Mouse (Mus musculus): ENCODE measurements at regions not wholly inside any gene's neighbourhood (a gene's known extent, or its start where the extent isn't known, plus 50 kb on each side); places are given as distances from the start of the nearest gene placed in this dataset.

DNA sequence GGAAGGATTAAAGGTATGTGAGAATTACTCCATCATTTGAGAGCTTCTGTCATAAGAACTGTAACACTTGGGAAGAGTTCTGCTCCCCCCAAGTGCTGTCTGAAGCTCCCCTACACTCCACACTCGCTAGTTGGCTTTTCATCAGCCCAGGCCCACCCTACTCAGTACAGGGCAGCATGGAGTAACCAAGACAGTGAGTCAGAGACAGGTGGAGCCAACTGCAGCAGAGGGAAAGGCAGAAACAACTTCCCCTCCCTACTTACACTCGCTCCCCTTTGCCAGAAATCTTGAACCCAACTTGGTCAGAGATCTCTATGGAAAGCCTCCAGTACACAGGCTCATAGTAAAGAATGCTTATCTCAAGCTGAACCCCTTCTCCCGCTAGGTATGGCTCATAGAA is 2046.5 kb downstream of the Grik2 start:
- TF ChIP-seq CTCF (IDR thresholded peaks at IDR 0.05) (no peak), EP300 (IDR thresholded peaks at IDR 0.05; ENCODE audit: insufficient read depth, low read depth, low read length) (no peak)
- no peaks in the 10 kb centered on the region for H3K4me1 ChIP-seq (ENCODE audit: control insufficient read depth, insufficient read depth, low read length)
- no peak overlapping the region for H3K27ac ChIP-seq
- WGBS, result 50% methylated on average over 3 of the region's 3 CpGs
- no peaks in the 10 kb centered on the region for H3K79me2 ChIP-seq (replicated peaks; ENCODE audit: control insufficient read depth, insufficient read depth, low read length)
- H3K27me3 ChIP-seq (ENCODE audit: control insufficient read depth, insufficient read depth, low read length), result no peaks in the 10 kb centered on the region
- no peak overlapping the region for H3K4me3 ChIP-seq
- intact Hi-C loops (cut with DNase I), result loop anchor here (2.0 kb wide), 1 partner anchor 17 kb away; no protein-coding TSS in a partner anchor
- H3K36me3 ChIP-seq (ENCODE audit: control insufficient read depth, insufficient read depth, low read length), result no peaks in the 10 kb centered on the region
- no peak for DNase-seq
- H3K9ac ChIP-seq (ENCODE audit: low read depth, low read length), result no peak overlapping the region

DNA sequence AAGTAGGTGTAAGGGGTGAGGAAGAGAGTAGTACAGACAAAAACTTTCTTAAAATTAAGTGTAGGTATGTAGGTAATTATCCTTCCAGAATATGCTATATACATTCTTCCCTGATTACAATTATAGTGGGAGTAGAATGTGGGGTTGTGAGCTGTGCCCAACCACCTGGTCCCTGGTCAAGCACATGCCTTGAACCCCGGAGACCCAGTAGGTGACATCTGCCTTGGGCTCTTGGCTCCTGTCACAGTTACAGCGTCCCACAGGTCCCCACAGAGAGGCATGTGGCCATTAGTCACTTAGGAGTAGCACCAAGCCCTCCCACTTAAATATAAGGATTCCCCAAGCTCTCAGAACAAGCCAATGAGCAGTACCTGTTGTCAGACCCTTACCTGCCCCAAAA is 2046.9 kb downstream of the Grik2 start:
- Histone ChIP-seq H3K36me3 (ENCODE audit: control insufficient read depth, insufficient read depth, low read length) (no peaks in the 10 kb centered on the region), H3K79me2 (replicated peaks; ENCODE audit: control insufficient read depth, insufficient read depth, low read length) (no peaks in the 10 kb centered on the region), H3K27me3 (ENCODE audit: control insufficient read depth, insufficient read depth, low read length) (no peaks in the 10 kb centered on the region), H3K9ac (ENCODE audit: low read depth, low read length) (no peak overlapping the region), H3K27ac (no peak overlapping the region), H3K4me3 (no peak overlapping the region), H3K4me1 (ENCODE audit: control insufficient read depth, insufficient read depth, low read length) (no peaks in the 10 kb centered on the region)
- no peak for TF ChIP-seq EP300 (IDR thresholded peaks at IDR 0.05; ENCODE audit: insufficient read depth, low read depth, low read length)
- TF ChIP-seq POLR2A (IDR thresholded peaks at IDR 0.05; ENCODE audit: insufficient read depth, low read depth, low read length), result no peak
- no peak for TF ChIP-seq CTCF (IDR thresholded peaks at IDR 0.05)
- intact Hi-C loops (cut with DNase I), result loop anchor here (2.0 kb wide), 1 partner anchor 17 kb away; no protein-coding TSS in a partner anchor
- DNase-seq, result no peak
- WGBS, result 32% methylated on average over 2 of the region's 2 CpGs

DNA sequence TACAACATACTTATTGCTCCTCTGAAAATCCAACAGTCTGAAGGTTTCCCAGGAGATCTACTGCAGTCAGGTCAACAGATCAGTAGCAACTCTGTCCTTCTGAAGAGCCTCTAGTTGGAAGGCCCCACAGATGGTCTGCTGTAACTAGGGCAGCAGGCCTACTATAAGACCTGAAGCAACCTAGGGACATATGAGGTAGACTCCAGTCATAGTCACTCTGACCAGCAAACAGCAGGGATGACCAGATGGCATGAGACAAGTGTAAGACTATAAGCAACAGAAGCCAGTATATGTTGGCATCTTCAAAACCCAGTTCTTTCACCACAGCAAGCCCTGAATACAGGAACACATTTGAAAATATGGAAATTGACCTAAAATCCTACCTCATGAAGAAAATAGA is 2079.8 kb downstream of the Grik2 start:
- Histone ChIP-seq H3K4me1 (ENCODE audit: control insufficient read depth, insufficient read depth, low read length) (no peaks in the 10 kb centered on the region), H3K79me2 (replicated peaks; ENCODE audit: control insufficient read depth, insufficient read depth, low read length) (no peaks in the 10 kb centered on the region), H3K27ac (no peak overlapping the region), H3K27me3 (ENCODE audit: control insufficient read depth, insufficient read depth, low read length) (no peaks in the 10 kb centered on the region), H3K4me3 (no peak overlapping the region), H3K9ac (ENCODE audit: low read depth, low read length) (no peak overlapping the region), H3K36me3 (ENCODE audit: control insufficient read depth, insufficient read depth, low read length) (no peaks in the 10 kb centered on the region)
- TF ChIP-seq EP300 (IDR thresholded peaks at IDR 0.05; ENCODE audit: insufficient read depth, low read depth, low read length) (no peak), CTCF (IDR thresholded peaks at IDR 0.05) (no peak), POLR2A (IDR thresholded peaks at IDR 0.05; ENCODE audit: insufficient read depth, low read depth, low read length) (no peak)
- intact Hi-C loops (cut with DNase I), result no loop called here
- no peak for DNase-seq

Measured in heart, adult 2 months (tissue).